Mouse (Mus musculus) C2C12 (cell line): ENCODE measurements around the gene Nfic. TPM values are rescaled to one million over a fixed set of nuclear protein-coding genes. Genes with fewer than 3 reads are reported as not detected.

Source experiments
- H3K27me3 ChIP-seq: one replicate; pipeline ENCODE4 v1.6.1; 2011; ENCODE audit not compliant: control insufficient read depth, insufficient read depth, insufficient read length
- H3K36me3 ChIP-seq: one replicate; pipeline ENCODE4 v1.6.1; 2011; ENCODE audit not compliant: control insufficient read depth, insufficient read depth
- H3K4me3 ChIP-seq: one replicate; pipeline ENCODE4 v1.5.1; 2011; ENCODE audit warnings: mild to moderate bottlenecking, control low read depth; ENCODE audit not compliant: poor library complexity, insufficient read depth, severe bottlenecking
- H3K79me2 ChIP-seq: one replicate; pipeline ENCODE4 v1.6.1; 2011; ENCODE audit not compliant: control insufficient read depth, insufficient read depth
- H3K79me3 ChIP-seq: one replicate; pipeline ENCODE4 v1.6.1; 2011; ENCODE audit warnings: low read depth, control low read depth
- H3ac ChIP-seq: one replicate; pipeline ENCODE3; 2011; ENCODE audit warnings: low read depth; ENCODE audit not compliant: control insufficient read depth, insufficient read length
- CEBPB ChIP-seq: IDR thresholded peaks from one replicate; pipeline ENCODE4 v1.6.1; 2011; ENCODE audit warnings: low read depth, mild to moderate bottlenecking, control low read depth, moderate library complexity
- CTCF ChIP-seq: IDR thresholded peaks from one replicate; pipeline ENCODE4 v1.5.1; 2011; ENCODE audit not compliant: control insufficient read depth, insufficient read depth, insufficient read length
- FOSL1 ChIP-seq: IDR thresholded peaks from one replicate; pipeline ENCODE4 v1.8.0; 2011; ENCODE audit warnings: mild to moderate bottlenecking, low read length; ENCODE audit not compliant: poor library complexity, insufficient read depth, severe bottlenecking
- MAX ChIP-seq: IDR thresholded peaks from one replicate; pipeline ENCODE4 v1.6.1; 2011; ENCODE audit warnings: mild to moderate bottlenecking, control low read depth
- MYOD1 ChIP-seq: IDR thresholded peaks from one replicate; pipeline ENCODE4 v1.6.1; 2011; ENCODE audit warnings: low read depth; ENCODE audit not compliant: control insufficient read depth, insufficient read length
- MYOG ChIP-seq: IDR thresholded peaks from one replicate; pipeline ENCODE4 v1.6.1; 2011; ENCODE audit not compliant: control insufficient read depth, insufficient read length; ENCODE audit errors: extremely low read depth
- USF1 ChIP-seq: IDR thresholded peaks from one replicate; pipeline ENCODE4 v1.6.1; 2011; ENCODE audit warnings: low read depth, mild to moderate bottlenecking, control low read depth, moderate library complexity
- polyA plus RNA-seq: library from polyadenylated mRNA; unstranded; fragments of >200 nt; fragmentation: generic; extraction: Trizol; gene quantifications from one replicate; pipeline ENCODE4 v1.2.1, GENCODE M21; 2012; ENCODE audit warnings: missing spikeins

Gene Nfic
- polyA plus RNA-seq, 1 experiment: 86.7 TPM

DNA sequence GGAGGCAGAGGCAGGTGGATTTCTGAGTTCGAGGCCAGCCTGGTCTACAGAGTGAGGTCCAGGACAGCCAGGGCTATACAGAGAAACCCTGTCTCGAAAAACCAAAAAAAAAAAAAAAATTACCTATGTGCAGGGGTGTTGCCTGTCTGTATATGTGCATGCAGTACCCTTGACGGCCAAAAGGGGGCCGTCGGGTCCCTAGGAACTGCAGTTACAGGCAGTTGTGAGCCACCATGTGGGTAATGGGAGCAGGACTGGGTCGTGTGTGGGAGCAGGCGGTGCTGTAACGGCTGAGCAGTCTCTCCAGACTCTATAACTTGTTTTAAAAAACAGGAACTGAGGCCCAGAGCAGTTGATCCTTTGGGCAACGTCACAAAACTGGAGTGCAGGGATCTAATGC is 28.5 kb upstream of the Nfic start:
- TF ChIP-seq MAX (no peak), USF1 (no peak), CTCF (no peak), CEBPB (no peak), FOSL1 (no peak), MYOG (no peak), MYOD1 (no peak)
- peaks cover 25% of the 10 kb centered on the region for H3K27me3 ChIP-seq
- peaks cover 24% of the 10 kb centered on the region for H3K36me3 ChIP-seq
- H3ac ChIP-seq: no peak overlapping the region
- no peaks in the 10 kb centered on the region for H3K79me2 ChIP-seq
- H3K79me3 ChIP-seq: no peaks in the 10 kb centered on the region
- no peak overlapping the region for H3K4me3 ChIP-seq

DNA sequence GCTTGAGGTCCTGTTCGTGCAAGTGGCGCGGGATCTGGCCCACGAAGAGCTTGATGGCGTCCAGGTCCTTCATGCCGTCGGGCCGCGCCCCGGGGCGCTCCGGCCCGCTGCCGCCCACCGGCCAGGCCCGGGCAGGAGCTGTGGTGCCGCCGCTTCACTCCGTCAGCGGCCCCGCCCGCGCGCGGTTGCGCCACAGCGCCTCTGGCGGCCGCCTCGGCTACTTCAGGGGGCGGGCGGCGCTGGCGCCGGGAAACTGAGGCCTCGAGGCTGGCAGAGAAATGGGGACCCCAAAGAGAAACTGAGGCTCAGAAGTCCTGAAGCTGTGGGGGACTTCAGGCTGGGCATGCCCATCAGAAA is 27.1 kb upstream of the Nfic start, which contains the start of gene Celf5:
Gene Celf5 (minus strand): TSS at position 177 of the 357 bp plus-strand sequence.
- TF ChIP-seq CTCF (peak; percentile 97), MYOG (no peak)
- Histone ChIP-seq H3K79me2 (no peaks in the 10 kb centered on the region), H3K4me3 (no peak within 1 kb of the TSS), H3K36me3 (peaks cover 9% of the 10 kb centered on the region), H3ac (peak within 1 kb of the TSS; percentile 66), H3K27me3 (peaks cover 28% of the 10 kb centered on the region), H3K79me3 (no peaks in the 10 kb centered on the region)

- TF ChIP-seq MYOG: no peak
- TF ChIP-seq MYOD1: no peak
- TF ChIP-seq USF1: no peak
- no peak for TF ChIP-seq MAX
- TF ChIP-seq CEBPB: no peak
- TF ChIP-seq FOSL1: no peak
- no peak for TF ChIP-seq CTCF
- Histone ChIP-seq H3K4me3 (no peak overlapping the region), H3K27me3 (peaks cover 33% of the 10 kb centered on the region), H3K36me3 (peaks cover 3% of the 10 kb centered on the region), H3K79me3 (no peaks in the 10 kb centered on the region), H3ac (peak overlapping the region; percentile 66), H3K79me2 (no peaks in the 10 kb centered on the region)
These were observed 26.4 kb upstream of the Nfic start for GRCm38 (mm10) chr10:81481605-81482532.

DNA sequence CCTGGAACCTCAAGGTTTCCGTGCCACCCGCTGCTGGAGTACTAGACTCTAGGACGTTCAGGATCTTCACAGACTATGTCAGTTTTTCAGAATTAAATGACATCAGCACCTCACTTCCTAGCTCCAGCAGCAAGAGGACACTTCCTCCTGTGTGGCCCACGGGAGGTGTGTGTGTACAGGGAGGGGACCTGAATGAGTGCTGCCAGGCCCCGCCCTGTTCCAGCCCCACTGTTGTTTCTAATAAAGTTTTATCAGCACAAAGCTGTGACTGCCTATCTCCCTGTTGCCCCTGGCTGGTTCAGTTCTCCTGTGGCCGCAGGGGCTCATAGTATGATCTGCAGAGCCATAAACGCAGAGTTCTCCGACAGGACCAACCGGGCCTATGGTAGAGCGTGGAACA is 19.0 kb upstream of the Nfic start:
- Histone ChIP-seq H3K36me3 (no peaks in the 10 kb centered on the region), H3K4me3 (no peak overlapping the region), H3K79me3 (no peaks in the 10 kb centered on the region), H3ac (no peak overlapping the region), H3K27me3 (peaks cover 58% of the 10 kb centered on the region), H3K79me2 (no peaks in the 10 kb centered on the region)
- TF ChIP-seq CTCF (no peak), FOSL1 (no peak), MAX (no peak), CEBPB (no peak), USF1 (no peak), MYOD1 (no peak), MYOG (no peak)

DNA sequence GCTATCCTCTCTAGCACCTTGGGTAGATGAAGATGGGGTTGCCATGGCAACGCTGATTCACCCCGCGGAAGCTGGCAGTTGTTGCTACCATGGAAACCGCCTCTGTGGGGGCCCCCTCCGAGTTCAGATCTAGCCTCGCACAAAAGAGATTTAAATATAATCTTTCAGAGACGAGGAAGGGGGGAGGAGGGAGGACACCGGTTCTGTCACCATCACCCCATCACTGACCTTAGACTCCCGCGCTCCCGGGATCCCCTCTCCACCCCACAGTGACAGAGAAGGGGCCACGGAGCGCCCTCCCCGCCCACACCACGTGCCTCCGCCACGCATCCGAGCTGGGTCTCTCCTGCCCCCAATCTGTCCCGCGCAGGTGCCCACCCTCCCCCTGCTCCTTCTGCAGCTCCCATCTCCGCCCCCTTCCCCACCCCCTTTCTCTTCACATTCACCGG is 17.6 kb upstream of the Nfic start:
- Histone ChIP-seq H3K79me3 (no peaks in the 10 kb centered on the region), H3K36me3 (no peaks in the 10 kb centered on the region), H3K4me3 (no peak overlapping the region), H3ac (no peak overlapping the region), H3K27me3 (peaks cover 68% of the 10 kb centered on the region), H3K79me2 (no peaks in the 10 kb centered on the region)
- no peak for TF ChIP-seq MYOD1
- TF ChIP-seq FOSL1: no peak
- no peak for TF ChIP-seq CEBPB
- no peak for TF ChIP-seq CTCF
- no peak for TF ChIP-seq MYOG
- no peak for TF ChIP-seq MAX
- TF ChIP-seq USF1: no peak

GRCm38 (mm10) chr10:81472403-81473002 is 17.1 kb upstream of the Nfic start:
- Histone ChIP-seq H3K79me2 (no peaks in the 10 kb centered on the region), H3ac (no peak overlapping the region), H3K4me3 (no peak overlapping the region), H3K36me3 (no peaks in the 10 kb centered on the region), H3K79me3 (no peaks in the 10 kb centered on the region), H3K27me3 (peaks cover 73% of the 10 kb centered on the region)
- TF ChIP-seq MAX: no peak
- no peak for TF ChIP-seq MYOD1
- no peak for TF ChIP-seq CTCF
- no peak for TF ChIP-seq USF1
- no peak for TF ChIP-seq CEBPB
- no peak for TF ChIP-seq MYOG
- no peak for TF ChIP-seq FOSL1
